Mouse (Mus musculus) heart, embryonic 12.5 days (tissue): Measurements from ENCODE around the gene Patz1. TPM values are rescaled to one million over a fixed set of nuclear protein-coding genes. Genes with fewer than 3 reads are reported as not detected.

ENCODE experiments used
- ATAC-seq: fragments of 200-750 bp; cut with Nextera tagmentation; 2 replicates; pipeline ENCODE4 v1.8.0; 2017; ENCODE audit warnings: moderate TSS enrichment, moderate library complexity; ENCODE audit not compliant: insufficient number of reproducible peaks, low FRiP score
- H3K27ac ChIP-seq: fragments of 300-500 bp; sonication (generic); 2 replicates; pipeline ENCODE4 v1.5.1; 2016; ENCODE audit warnings: mild to moderate bottlenecking, moderate library complexity; ENCODE audit not compliant: poor library complexity, severe bottlenecking
- H3K27me3 ChIP-seq: fragments of 300-500 bp; sonication (generic); replicated peaks from 2 replicates; pipeline ENCODE4 v1.6.1; 2016; ENCODE audit warnings: mild to moderate bottlenecking, moderate library complexity
- H3K36me3 ChIP-seq: fragments of 300-500 bp; sonication (generic); 2 replicates; pipeline ENCODE4 v1.6.1; 2016; ENCODE audit warnings: mild to moderate bottlenecking, moderate library complexity
- H3K4me1 ChIP-seq: fragments of 300-500 bp; sonication (generic); replicated peaks from 2 replicates; pipeline ENCODE4 v1.6.1; 2016; ENCODE audit warnings: mild to moderate bottlenecking
- H3K4me2 ChIP-seq: fragments of 300-500 bp; sonication (generic); 2 replicates; pipeline ENCODE4 v1.6.1; 2016; ENCODE audit warnings: mild to moderate bottlenecking, moderate library complexity
- H3K4me3 ChIP-seq: fragments of 300-500 bp; sonication (generic); 2 replicates; pipeline ENCODE4 v1.5.1; 2016; ENCODE audit warnings: mild to moderate bottlenecking
- H3K9ac ChIP-seq: fragments of 300-500 bp; sonication (generic); 2 replicates; pipeline ENCODE4 v1.6.1; 2016; ENCODE audit warnings: mild to moderate bottlenecking, moderate library complexity
- H3K9me3 ChIP-seq: fragments of 300-500 bp; sonication (generic); replicated peaks from 2 replicates; pipeline ENCODE4 v1.6.1; 2016; ENCODE audit warnings: mild to moderate bottlenecking, moderate library complexity
- WGBS: fragments of 180-500 bp; shearing (Covaris S2); methylation state at CpG from one replicate; pipeline ENCODE4 v1.1.7; 2016; 5-methylcytosine and 5-hydroxymethylcytosine counted together
- polyA plus RNA-seq: library from polyadenylated mRNA; unstranded; fragments of >200 nt; fragmentation: Nextera tagmentation; extraction: Ambion mirVana; gene quantifications from 2 replicates; pipeline ENCODE4 v1.2.1, GENCODE M21; 2016

Patz1 gene
- polyA plus RNA-seq, 1 experiment from 2014 or later: 35.6 TPM

- H3K4me3 ChIP-seq: no peak overlapping the region
- H3K4me1 ChIP-seq: 0 out of 2 replicates have a peak, but pooled peaks cover 3% of the 10 kb centered on the region
- WGBS: 75% methylated on average over 6 of the region's 6 CpGs
- ATAC-seq: no peak
- H3K9ac ChIP-seq: no peak overlapping the region
- H3K4me2 ChIP-seq: no peak overlapping the region
- peaks cover 21% of the 10 kb centered on the region for H3K9me3 ChIP-seq
- H3K27ac ChIP-seq: no peak overlapping the region
- no peaks in the 10 kb centered on the region for H3K36me3 ChIP-seq
- no peaks in the 10 kb centered on the region for H3K27me3 ChIP-seq
Measured at GRCm38 (mm10) chr11:3282887-3283286, 5.8 kb upstream of the Patz1 start.

GRCm38 (mm10) chr11:3283645-3284044 is 5.0 kb upstream of the Patz1 start:
- Histone ChIP-seq H3K4me3 (no peak overlapping the region), H3K27me3 (no peaks in the 10 kb centered on the region), H3K27ac (no peak overlapping the region), H3K4me2 (no peak overlapping the region), H3K9ac (no peak overlapping the region), H3K9me3 (peaks cover 21% of the 10 kb centered on the region), H3K36me3 (no peaks in the 10 kb centered on the region), H3K4me1 (0 out of 2 replicates have a peak, but pooled peaks cover 4% of the 10 kb centered on the region)
- ATAC-seq: no peak
- WGBS: 91% methylated on average over 6 of the region's 6 CpGs

GRCm38 (mm10) chr11:3285940-3286339 is 2.7 kb upstream of the Patz1 start:
- H3K27ac ChIP-seq: no peak overlapping the region
- H3K9me3 ChIP-seq: peaks cover 15% of the 10 kb centered on the region
- no peaks in the 10 kb centered on the region for H3K36me3 ChIP-seq
- no peak overlapping the region for H3K9ac ChIP-seq
- H3K4me2 ChIP-seq: no peak overlapping the region
- WGBS: 77% methylated on average over 3 of the region's 3 CpGs
- no peak for ATAC-seq
- H3K27me3 ChIP-seq: no peaks in the 10 kb centered on the region
- no peak overlapping the region for H3K4me3 ChIP-seq
- peaks cover 4% of the 10 kb centered on the region; the same call in 1 of the 2 replicates for H3K4me1 ChIP-seq

GRCm38 (mm10) chr11:3287131-3287530 is 1.5 kb upstream of the Patz1 start:
- no peak overlapping the region for H3K4me3 ChIP-seq
- H3K9ac ChIP-seq: no peak overlapping the region
- peaks cover 12% of the 10 kb centered on the region for H3K4me1 ChIP-seq
- no peaks in the 10 kb centered on the region for H3K36me3 ChIP-seq
- ATAC-seq: no peak
- 0 out of 2 replicates have a peak, but pooled peaks cover 5% of the 10 kb centered on the region for H3K9me3 ChIP-seq
- H3K27ac ChIP-seq: no peak overlapping the region
- 60% methylated on average over 6 of the region's 6 CpGs for WGBS
- H3K4me2 ChIP-seq: no peak overlapping the region
- no peaks in the 10 kb centered on the region for H3K27me3 ChIP-seq

- Histone ChIP-seq H3K27ac (no peak overlapping the region), H3K27me3 (no peaks in the 10 kb centered on the region), H3K4me1 (peaks cover 17% of the 10 kb centered on the region), H3K36me3 (no peaks in the 10 kb centered on the region), H3K4me3 (peak overlapping the region; percentile 73; the same call in 1 of the 2 replicates), H3K9ac (peak overlapping the region; percentile 97; the same call in 1 of the 2 replicates), H3K9me3 (0 out of 2 replicates have a peak, but pooled peaks cover under 1% of the 10 kb centered on the region), H3K4me2 (peak overlapping the region; percentile 99)
- 60% methylated on average over 5 of the region's 5 CpGs for WGBS
- no peak for ATAC-seq
Measured at GRCm38 (mm10) chr11:3287921-3288320, 753 bp upstream of the Patz1 start.

GRCm38 (mm10) chr11:3289302-3289802 is 678 bp downstream of the Patz1 start:
- no peaks in the 10 kb centered on the region for H3K27me3 ChIP-seq
- peak overlapping the region; percentile 99 for H3K4me2 ChIP-seq
- peak overlapping the region; percentile 97 for H3K9ac ChIP-seq
- H3K4me3 ChIP-seq: peak overlapping the region; percentile 73
- H3K27ac ChIP-seq: peak overlapping the region; percentile 100
- ATAC-seq: peak; percentile 84
- H3K36me3 ChIP-seq: peaks cover 14% of the 10 kb centered on the region
- H3K4me1 ChIP-seq: peaks cover 31% of the 10 kb centered on the region
- H3K9me3 ChIP-seq: no peaks in the 10 kb centered on the region
- WGBS: under 1% methylated on average over 39 of the region's 40 CpGs

- ATAC-seq: peak; percentile 52
- Histone ChIP-seq H3K4me2 (peak overlapping the region; percentile 99), H3K9ac (peak overlapping the region; percentile 97), H3K27ac (peak overlapping the region; percentile 100), H3K4me3 (peak overlapping the region; percentile 73), H3K27me3 (no peaks in the 10 kb centered on the region), H3K9me3 (no peaks in the 10 kb centered on the region), H3K4me1 (peaks cover 37% of the 10 kb centered on the region), H3K36me3 (peaks cover 21% of the 10 kb centered on the region)
- WGBS: under 1% methylated on average over 73 of the region's 92 CpGs
Measured at GRCm38 (mm10) chr11:3289803-3290639, 1.3 kb downstream of the Patz1 start.

- peak overlapping the region; percentile 97 for H3K9ac ChIP-seq
- H3K27me3 ChIP-seq: no peaks in the 10 kb centered on the region
- under 1% methylated on average over 50 of the region's 50 CpGs for WGBS
- peak overlapping the region; percentile 100 for H3K27ac ChIP-seq
- H3K4me3 ChIP-seq: peak overlapping the region; percentile 73
- ATAC-seq: peak; percentile 5; the same call in 1 of the 2 replicates
- H3K4me1 ChIP-seq: peaks cover 43% of the 10 kb centered on the region
- H3K36me3 ChIP-seq: peaks cover 28% of the 10 kb centered on the region
- H3K9me3 ChIP-seq: no peaks in the 10 kb centered on the region
- peak overlapping the region; percentile 99 for H3K4me2 ChIP-seq
Measured at GRCm38 (mm10) chr11:3290640-3291310, 2.1 kb downstream of the Patz1 start.

GRCm38 (mm10) chr11:3291311-3292061 is 2.8 kb downstream of the Patz1 start:
- H3K9me3 ChIP-seq: no peaks in the 10 kb centered on the region
- no peak for ATAC-seq
- H3K36me3 ChIP-seq: peaks cover 35% of the 10 kb centered on the region
- H3K4me1 ChIP-seq: peaks cover 44% of the 10 kb centered on the region
- WGBS: 2% methylated on average over 26 of the region's 26 CpGs
- peak overlapping the region; percentile 97 for H3K9ac ChIP-seq
- H3K27me3 ChIP-seq: no peaks in the 10 kb centered on the region
- H3K27ac ChIP-seq: peak overlapping the region; percentile 100
- H3K4me3 ChIP-seq: peak overlapping the region; percentile 73
- H3K4me2 ChIP-seq: peak overlapping the region; percentile 99

- Histone ChIP-seq H3K4me2 (peak overlapping the region; percentile 99), H3K4me1 (peaks cover 44% of the 10 kb centered on the region), H3K27me3 (no peaks in the 10 kb centered on the region), H3K27ac (peak overlapping the region; percentile 100), H3K36me3 (peaks cover 41% of the 10 kb centered on the region), H3K9ac (peak overlapping the region; percentile 97), H3K9me3 (no peaks in the 10 kb centered on the region), H3K4me3 (peak overlapping the region; percentile 73)
- WGBS: 0% methylated on average over 8 of the region's 8 CpGs
- peak; percentile 27; the same call in 1 of the 2 replicates for ATAC-seq
Measured at GRCm38 (mm10) chr11:3292062-3292421, 3.4 kb downstream of the Patz1 start.
